Mouse (Mus musculus) stomach, embryonic 15.5 days (tissue): ENCODE measurements around the gene Tmem229a. TPM values are rescaled to one million over a fixed set of nuclear protein-coding genes. Genes with fewer than 3 reads are reported as not detected.

ENCODE experiments used
- ATAC-seq: fragments of 200-750 bp; cut with Nextera tagmentation; 2 replicates; pipeline ENCODE4 v1.8.0; 2017; ENCODE audit warnings: low read depth, moderate number of reproducible peaks, moderate TSS enrichment; ENCODE audit not compliant: insufficient read depth, low FRiP score
- H3K27ac ChIP-seq: fragments of 300-500 bp; sonication (generic); 2 replicates; pipeline ENCODE4 v1.5.1; 2015; ENCODE audit warnings: mild to moderate bottlenecking, inconsistent platforms
- H3K27me3 ChIP-seq: fragments of 300-500 bp; sonication (generic); replicated peaks from 2 replicates; pipeline ENCODE4 v1.6.1; 2015; ENCODE audit warnings: inconsistent platforms
- H3K36me3 ChIP-seq: fragments of 300-500 bp; sonication (generic); 2 replicates; pipeline ENCODE4 v1.6.1; 2015; ENCODE audit warnings: inconsistent platforms
- H3K4me1 ChIP-seq: fragments of 300-500 bp; sonication (generic); 2 replicates; pipeline ENCODE4 v1.6.1; 2015; ENCODE audit warnings: inconsistent platforms
- H3K4me2 ChIP-seq: fragments of 300-500 bp; sonication (generic); 2 replicates; pipeline ENCODE4 v1.6.1; 2015; ENCODE audit warnings: mild to moderate bottlenecking, inconsistent platforms
- H3K4me3 ChIP-seq: fragments of 300-500 bp; sonication (generic); replicated peaks from 2 replicates; pipeline ENCODE4 v1.5.1; 2015; ENCODE audit warnings: inconsistent platforms
- H3K9ac ChIP-seq: fragments of 300-500 bp; sonication (generic); 2 replicates; pipeline ENCODE4 v1.6.1; 2015; ENCODE audit warnings: inconsistent platforms
- H3K9me3 ChIP-seq: fragments of 300-500 bp; sonication (generic); 2 replicates; pipeline ENCODE4 v1.6.1; 2016; ENCODE audit warnings: inconsistent platforms
- WGBS: fragments of 180-500 bp; shearing (Covaris S2); methylation state at CpG from one replicate; pipeline ENCODE4 v1.1.7; 2015; 5-methylcytosine and 5-hydroxymethylcytosine counted together
- polyA plus RNA-seq: library from polyadenylated mRNA; unstranded; fragments of >200 nt; fragmentation: Nextera tagmentation; extraction: Ambion mirVana; gene quantifications from 2 replicates; pipeline ENCODE4 v1.2.1, GENCODE M21; 2015

The Tmem229a gene
- polyA plus RNA-seq, 1 experiment from 2014 or later, result 1.9 TPM

DNA sequence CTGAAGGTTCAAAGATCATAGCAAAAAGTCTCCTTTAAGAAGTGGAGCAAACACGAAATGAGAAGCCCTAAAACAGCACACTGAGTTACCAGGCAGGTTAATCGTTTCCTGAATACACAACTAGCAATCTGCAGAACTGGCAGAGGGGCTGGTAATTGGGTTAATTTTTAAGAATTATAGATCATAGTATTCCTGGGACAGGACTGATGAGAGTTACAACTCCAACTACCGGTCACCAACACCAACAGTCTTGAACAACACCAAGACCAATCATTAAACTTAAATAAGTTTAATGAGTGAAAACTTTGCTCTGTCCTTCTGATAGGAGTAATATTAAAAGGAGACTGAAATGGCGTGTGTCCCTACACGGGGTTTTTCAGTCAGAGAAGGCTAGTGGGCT, 3.8 kb downstream of the Tmem229a start:
- Histone ChIP-seq H3K9ac (no peak overlapping the region), H3K27me3 (peaks cover 9% of the 10 kb centered on the region), H3K36me3 (no peaks in the 10 kb centered on the region), H3K4me1 (peaks cover 14% of the 10 kb centered on the region), H3K9me3 (no peaks in the 10 kb centered on the region), H3K4me3 (no peak overlapping the region), H3K27ac (no peak overlapping the region), H3K4me2 (no peak overlapping the region)
- ATAC-seq, result no peak
- WGBS, result 72% methylated on average over 5 of the region's 5 CpGs

DNA sequence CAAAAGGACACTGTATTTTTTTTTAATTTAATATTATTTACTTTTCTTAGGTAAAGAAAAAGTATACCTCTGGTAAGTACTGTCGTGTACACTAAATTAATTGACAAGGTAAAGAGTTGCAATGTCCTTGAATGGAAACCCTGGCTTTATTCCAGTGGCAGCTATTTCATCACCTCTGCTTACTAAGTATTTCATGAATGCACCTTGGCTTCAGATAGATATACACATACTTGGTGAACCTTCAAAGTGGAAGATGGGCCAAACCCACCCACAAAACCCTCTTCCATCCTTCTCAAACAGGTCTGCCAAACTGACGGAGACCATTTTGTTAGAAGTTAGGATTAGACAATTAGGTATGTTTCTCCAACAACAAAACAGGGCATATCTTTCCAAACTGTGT, 5.4 kb downstream of the Tmem229a start:
- 84% methylated on average over 2 of the region's 2 CpGs for WGBS
- no peaks in the 10 kb centered on the region for H3K9me3 ChIP-seq
- peaks cover 9% of the 10 kb centered on the region for H3K27me3 ChIP-seq
- H3K4me2 ChIP-seq, result no peak overlapping the region
- ATAC-seq, result no peak
- H3K4me1 ChIP-seq, result peaks cover 10% of the 10 kb centered on the region
- H3K4me3 ChIP-seq, result no peak overlapping the region
- no peak overlapping the region for H3K27ac ChIP-seq
- no peaks in the 10 kb centered on the region for H3K36me3 ChIP-seq
- H3K9ac ChIP-seq, result no peak overlapping the region

DNA sequence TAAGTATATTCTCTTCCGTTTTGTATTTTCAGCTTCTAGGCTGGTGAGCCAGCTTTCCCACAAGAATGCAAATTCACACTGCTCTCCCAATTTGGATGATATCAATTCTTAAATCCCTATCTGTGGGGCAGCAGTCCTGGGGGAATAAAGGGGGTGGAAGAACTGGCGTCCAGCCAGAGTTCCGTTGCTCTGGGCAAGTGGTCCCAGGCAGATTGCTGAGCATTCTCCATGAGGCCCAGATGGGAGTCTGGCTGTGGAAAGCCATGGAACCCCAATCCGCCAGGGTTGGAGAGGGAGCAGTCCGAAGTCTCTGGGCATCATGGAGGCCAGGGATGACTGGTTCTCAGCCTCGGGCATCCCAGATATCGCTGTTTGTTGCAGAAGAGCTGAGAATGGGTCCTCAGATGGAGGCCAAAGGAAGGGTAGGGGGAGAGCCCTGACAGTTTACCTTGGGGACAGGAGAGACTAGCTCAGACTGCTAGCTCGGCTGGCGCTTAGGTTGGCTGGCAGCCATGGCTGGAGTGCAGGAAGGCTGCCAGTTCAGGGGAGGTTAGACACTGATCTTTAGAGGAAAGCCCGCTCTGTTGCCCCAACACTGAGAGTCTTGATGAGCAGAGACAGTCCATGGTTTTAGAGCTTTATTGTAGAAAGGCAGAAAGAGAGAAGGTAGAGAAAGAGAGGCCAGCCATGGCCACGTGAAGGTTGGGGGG, 30.9 kb downstream of the Tmem229a start:
- Histone ChIP-seq H3K36me3 (no peaks in the 10 kb centered on the region), H3K4me3 (no peak overlapping the region), H3K27me3 (no peaks in the 10 kb centered on the region), H3K9ac (no peak overlapping the region), H3K27ac (no peak overlapping the region), H3K4me2 (no peak overlapping the region), H3K4me1 (no peaks in the 10 kb centered on the region), H3K9me3 (no peaks in the 10 kb centered on the region)
- ATAC-seq, result no peak
- WGBS, result 86% methylated on average over 11 of the region's 11 CpGs

DNA sequence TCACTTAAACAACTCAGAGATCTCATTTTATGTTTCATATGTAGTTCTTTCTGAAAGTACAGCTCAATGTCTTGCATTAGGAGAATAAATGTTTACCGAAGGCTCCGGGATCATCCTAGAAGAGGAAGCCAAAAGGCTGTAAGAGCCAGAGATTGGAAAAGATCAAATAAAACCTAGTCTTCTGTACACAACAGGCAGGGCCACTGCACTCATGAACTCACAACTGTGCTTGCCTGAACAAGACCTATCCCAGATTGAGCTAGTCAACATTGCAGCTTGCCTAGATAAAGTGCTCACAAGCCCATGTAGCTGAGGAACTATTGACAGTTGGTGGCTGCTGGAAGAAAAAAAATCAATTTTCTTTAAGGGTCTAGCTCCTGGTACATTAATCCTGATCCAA, 42.5 kb downstream of the Tmem229a start:
- no peak overlapping the region for H3K9ac ChIP-seq
- 75% methylated on average over 2 of the region's 2 CpGs for WGBS

DNA sequence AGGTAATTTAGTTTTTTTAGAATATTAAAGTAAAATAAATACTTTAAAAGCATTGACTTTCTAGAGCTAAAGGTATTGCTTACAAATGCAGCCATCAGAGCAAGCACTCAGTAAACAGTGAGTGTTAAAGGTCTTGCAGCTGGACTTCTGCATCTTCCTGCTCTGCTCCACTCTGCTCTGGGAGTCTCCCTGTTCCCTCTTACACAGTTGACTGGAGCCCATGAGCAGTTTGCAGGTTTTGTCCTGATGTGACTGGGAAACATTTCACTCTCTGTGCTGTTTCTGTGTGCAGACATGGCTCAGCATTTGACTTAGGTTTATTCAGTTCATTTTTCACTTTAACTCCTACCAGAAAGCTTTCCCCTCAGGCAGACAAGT, 45.4 kb downstream of the Tmem229a start:
- Histone ChIP-seq H3K36me3 (no peaks in the 10 kb centered on the region), H3K9me3 (no peaks in the 10 kb centered on the region), H3K4me1 (no peaks in the 10 kb centered on the region), H3K27ac (no peak overlapping the region), H3K4me2 (no peak overlapping the region), H3K27me3 (no peaks in the 10 kb centered on the region), H3K4me3 (no peak overlapping the region), H3K9ac (no peak overlapping the region)
- no peak for ATAC-seq

More for the DNA sequence above, 42.5 kb downstream of the Tmem229a start:
- H3K27me3 ChIP-seq, result no peaks in the 10 kb centered on the region
- no peak overlapping the region for H3K4me2 ChIP-seq
- no peak for ATAC-seq
- H3K9me3 ChIP-seq, result no peaks in the 10 kb centered on the region
- H3K36me3 ChIP-seq, result no peaks in the 10 kb centered on the region
- no peak overlapping the region for H3K27ac ChIP-seq
- no peaks in the 10 kb centered on the region for H3K4me1 ChIP-seq
- H3K4me3 ChIP-seq, result no peak overlapping the region

DNA sequence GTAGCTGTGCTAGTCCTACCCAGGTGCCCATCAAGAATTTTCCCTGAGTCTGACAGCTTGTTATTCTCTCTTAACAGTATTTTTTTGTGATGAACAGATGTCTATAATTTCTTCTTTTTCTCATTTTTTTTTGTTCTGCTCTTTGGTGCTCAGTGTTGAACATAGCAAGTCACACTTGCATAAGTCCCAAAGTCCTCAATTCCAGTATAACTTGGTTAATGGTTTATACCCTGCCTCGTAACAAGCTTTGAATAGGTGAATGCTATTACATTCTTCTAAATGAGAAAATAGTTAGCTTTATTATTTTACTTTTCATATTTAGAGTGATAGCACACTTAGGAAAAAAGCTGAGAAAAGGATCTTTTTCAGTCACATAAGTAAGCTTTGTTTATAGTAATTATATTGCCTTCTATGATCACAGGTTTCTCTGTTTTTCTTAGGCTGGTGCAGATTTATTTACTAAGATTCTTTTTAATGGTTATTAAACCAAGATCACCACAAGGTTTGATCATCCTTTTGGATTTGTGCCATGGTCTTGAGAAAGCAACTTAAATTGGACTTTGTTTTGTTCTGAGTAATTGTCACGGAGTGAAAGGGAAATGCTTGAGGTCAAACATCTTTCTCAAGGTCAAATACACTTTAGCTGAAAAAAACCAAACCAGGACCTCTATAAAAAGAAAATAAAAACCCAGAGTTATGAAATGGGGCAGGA, 45.9 kb downstream of the Tmem229a start:
- no peak for ATAC-seq
- H3K4me1 ChIP-seq, result no peaks in the 10 kb centered on the region
- WGBS, result 46% methylated on average over 2 of the region's 2 CpGs

DNA sequence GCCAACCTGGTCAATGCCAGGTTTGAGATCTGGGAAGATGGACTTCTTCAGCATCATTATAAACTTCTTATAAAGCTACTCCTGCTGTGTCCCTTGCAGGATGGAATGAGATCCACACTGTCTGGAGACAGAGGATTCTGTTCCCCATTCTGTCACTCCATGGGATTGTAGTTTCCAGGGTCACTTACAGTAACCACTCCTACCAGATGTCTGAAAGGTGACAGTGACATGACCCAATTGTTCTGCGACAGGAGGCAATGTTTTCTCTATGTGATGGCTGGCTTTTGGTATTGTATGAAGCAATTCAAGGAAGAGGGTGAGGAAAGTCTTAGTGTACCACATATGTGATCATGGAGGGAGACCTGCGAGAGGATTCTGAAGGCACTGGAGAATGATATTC, 48.3 kb downstream of the Tmem229a start:
- ATAC-seq, result no peak
- 83% methylated on average over 2 of the region's 2 CpGs for WGBS

More for the DNA sequence above, 45.9 kb downstream of the Tmem229a start:
- Histone ChIP-seq H3K9ac (no peak overlapping the region), H3K36me3 (no peaks in the 10 kb centered on the region), H3K4me3 (no peak overlapping the region), H3K9me3 (no peaks in the 10 kb centered on the region), H3K27ac (no peak overlapping the region), H3K4me2 (no peak overlapping the region), H3K27me3 (no peaks in the 10 kb centered on the region)

DNA sequence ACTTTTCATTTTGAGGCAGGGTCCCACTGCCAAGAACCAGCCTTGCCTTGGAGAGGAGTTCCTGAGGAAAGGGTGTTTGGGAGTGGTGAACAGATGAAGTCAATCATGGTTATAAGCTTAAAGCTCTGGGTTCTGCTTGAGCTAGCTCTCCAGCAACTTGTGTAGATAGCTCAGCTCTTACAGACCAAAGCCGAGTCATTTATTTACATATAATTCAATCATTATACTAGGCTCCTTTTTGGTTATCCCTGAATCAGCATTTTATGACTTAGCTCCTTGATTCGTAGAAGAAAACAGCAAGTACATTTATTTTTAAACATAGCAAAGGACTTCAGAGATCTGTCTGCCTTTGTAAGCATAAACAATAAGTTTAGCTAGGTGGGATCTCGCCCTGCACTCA, 51.0 kb downstream of the Tmem229a start:
- Histone ChIP-seq H3K4me1 (no peaks in the 10 kb centered on the region), H3K9me3 (no peaks in the 10 kb centered on the region), H3K4me2 (no peak overlapping the region), H3K27me3 (no peaks in the 10 kb centered on the region), H3K36me3 (no peaks in the 10 kb centered on the region), H3K9ac (no peak overlapping the region), H3K27ac (no peak overlapping the region), H3K4me3 (no peak overlapping the region)
- ATAC-seq, result no peak
- 66% methylated on average over 3 of the region's 3 CpGs for WGBS

More for the DNA sequence above, 48.3 kb downstream of the Tmem229a start:
- H3K36me3 ChIP-seq, result no peaks in the 10 kb centered on the region
- H3K27ac ChIP-seq, result no peak overlapping the region
- H3K4me2 ChIP-seq, result no peak overlapping the region
- no peaks in the 10 kb centered on the region for H3K9me3 ChIP-seq
- H3K27me3 ChIP-seq, result no peaks in the 10 kb centered on the region
- no peak overlapping the region for H3K9ac ChIP-seq
- H3K4me3 ChIP-seq, result no peak overlapping the region
- no peaks in the 10 kb centered on the region for H3K4me1 ChIP-seq

Other genes starting within 250 kb of the Tmem229a start
- gene Hyal6, start 223.1 kb downstream of the Tmem229a start, polyA plus RNA-seq, result not detected in 2 replicates
- gene Hyal4, start 208.0 kb downstream of the Tmem229a start, polyA plus RNA-seq, result not detected in 2 replicates
- not detected in 2 replicates for gene Spam1, start 165.1 kb downstream of the Tmem229a start, polyA plus RNA-seq
- gene Hyal5, start 98.3 kb downstream of the Tmem229a start, polyA plus RNA-seq, result 0.30 and 0.52 TPM in 2 replicates